16 mouse cellular contexts compared by ENCODE assay signal in the genomic region with DNA sequence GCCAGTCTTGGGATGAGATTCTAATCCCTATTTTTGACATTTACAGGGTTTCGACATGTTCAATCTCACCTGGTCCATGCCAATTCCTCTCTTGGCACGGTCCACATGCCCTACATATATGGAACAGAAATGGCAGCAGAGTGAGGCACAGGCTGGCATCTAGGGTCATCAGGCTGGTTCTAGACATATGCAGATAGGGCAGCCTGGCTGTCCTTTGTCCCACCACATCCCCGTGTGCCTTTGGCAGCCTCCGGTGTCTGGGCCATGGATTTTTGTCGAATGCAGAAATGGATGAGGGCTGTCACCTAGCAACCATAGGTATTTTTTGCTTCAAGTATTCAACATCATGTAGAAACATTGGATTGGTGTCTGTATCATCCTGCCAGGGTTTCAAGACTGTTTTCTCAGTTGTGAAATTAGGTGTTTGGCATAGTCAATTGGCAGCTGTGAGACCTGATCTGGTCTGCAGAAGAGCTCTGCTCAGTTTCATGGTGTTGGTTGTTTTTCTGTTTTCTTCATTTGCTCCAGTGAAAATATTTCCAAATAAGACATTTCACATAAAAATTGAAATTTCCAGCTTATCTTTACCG. TPM values are rescaled to one million over a fixed set of nuclear protein-coding genes. Genes with fewer than 3 reads are reported as not detected.
"Had no signal": no experiment of that assay in that cellular context is flagged by ENCODE, and none has a peak within 500 bp of the region (broad histone marks: within the 10 kb centered on the region; RNA-seq: fewer than 3 reads in every experiment).

No protein-coding gene starts in this region.

- H3K4me3 ChIP-seq: layer of hippocampus, adult 2 months; limb, embryonic 10.5 days; liver, embryonic 15.5 days; lung, embryonic 15.5 days; megakaryocyte, embryonic 14.5 days; midbrain, embryonic 15.5 days; neural tube, embryonic 12.5 days had no signal

- ATAC-seq: midbrain, embryonic 15.5 days had no signal

- H3K9me3 ChIP-seq: limb, embryonic 10.5 days; liver, embryonic 15.5 days; lung, embryonic 15.5 days; megakaryocyte, embryonic 14.5 days; midbrain, embryonic 15.5 days; neural tube, embryonic 12.5 days had no signal

- H3K4me2 ChIP-seq: liver, embryonic 15.5 days; lung, embryonic 15.5 days; midbrain, embryonic 11.5 days; midbrain, embryonic 15.5 days; neural tube, embryonic 12.5 days had no signal

- H3K9ac ChIP-seq: liver, embryonic 15.5 days; lung, embryonic 15.5 days; midbrain, embryonic 15.5 days; neural tube, embryonic 12.5 days had no signal

- H3K27me3 ChIP-seq: liver, embryonic 15.5 days; lung, embryonic 15.5 days; megakaryocyte, embryonic 14.5 days; midbrain, embryonic 15.5 days; neural tube, embryonic 12.5 days had no signal

- H3K27ac ChIP-seq: layer of hippocampus, adult 2 months; limb, embryonic 10.5 days; liver, embryonic 15.5 days; lung, embryonic 15.5 days; macrophage; midbrain, embryonic 15.5 days; neural tube, embryonic 12.5 days; stomach, postnatal 0 days had no signal

- H3K4me1 ChIP-seq: limb, embryonic 10.5 days; lung, embryonic 15.5 days; megakaryocyte, embryonic 14.5 days; midbrain, embryonic 15.5 days; neural tube, embryonic 12.5 days had no signal

- DNase-seq: kidney, adult 9 months; kidney, postnatal 10 days; kidney, postnatal 4 days; lung, postnatal 14 days; thymus, postnatal 4 days had no signal

- H3K36me3 ChIP-seq: limb, embryonic 10.5 days; liver, embryonic 15.5 days; lung, embryonic 15.5 days; midbrain, embryonic 15.5 days; neural tube, embryonic 12.5 days had no signal

RNA-seq across cellular contexts. Expression of gene Agtr1a, which starts 18.8 kb away (rescaled TPM):
- total RNA-seq: neutrophil, adult 5-6 weeks had no signal
- polyA plus RNA-seq: macrophage had no signal
